Mouse (Mus musculus) duodenum, adult 2 months (tissue): ENCODE data around the gene 2010109A12Rik. TPM values are rescaled to one million over a fixed set of nuclear protein-coding genes. Genes with fewer than 3 reads are reported as not detected.

Experiments
- polyA plus RNA-seq: library from polyadenylated mRNA; depleted of rRNA; stranded (reverse); fragments of >200 nt; gene quantifications from 2 replicates; pipeline ENCODE4 v1.2.3, GENCODE M21; 2012; ENCODE audit warnings: low replicate concordance; rRNA removed

Gene 2010109A12Rik
- polyA plus RNA-seq = not detected in 2 replicates

GRCm38 (mm10) chr5:93206109-93207005 lies at the start of gene 2010109A12Rik, which contains the start of gene Ccni:
2010109A12Rik (plus strand) TSS chr5:93206518.
Ccni (minus strand) TSS chr5:93206495.

Other genes starting within 250 kb of the 2010109A12Rik start
- 13.1 and 22.1 TPM in 2 replicates for gene Sowahb, start 161.5 kb upstream of the 2010109A12Rik start, polyA plus RNA-seq
- gene Sept11, start 113.1 kb upstream of the 2010109A12Rik start, polyA plus RNA-seq = 8.8 and 9.2 TPM in 2 replicates
- 65.5 and 213 TPM in 2 replicates for gene Ccni, start within 50 bp of the 2010109A12Rik start, polyA plus RNA-seq
- 66.8 and 246 TPM in 2 replicates for gene Ccng2, start 60.7 kb downstream of the 2010109A12Rik start, polyA plus RNA-seq